In genomic region chr5:53996822-53997221, GRCm38 (mm10) we compare ENCODE assay signal across 34 mouse cellular contexts.
"Had no signal": no experiment of that assay in that cellular context is flagged by ENCODE, and none has a peak within 500 bp of the region (broad histone marks: within the 10 kb centered on the region; RNA-seq: fewer than 3 reads in every experiment).

No protein-coding gene starts in this region.

- ATAC-seq: hindbrain, embryonic 16.5 days; hindbrain, postnatal 0 days; intestine, embryonic 15.5 days; intestine, embryonic 16.5 days; intestine, postnatal 0 days had no signal

- H3K27ac ChIP-seq: heart, embryonic 10.5 days; heart, embryonic 13.5 days; heart, embryonic 15.5 days; hindbrain, embryonic 10.5 days; hindbrain, embryonic 12.5 days; hindbrain, embryonic 13.5 days; hindbrain, embryonic 14.5 days; intestine, embryonic 15.5 days; kidney, postnatal 0 days; left cerebral cortex, adult 2 months had no signal

- H3K27me3 ChIP-seq: heart, embryonic 12.5 days; heart, embryonic 13.5 days; heart, embryonic 15.5 days; hindbrain, embryonic 12.5 days; hindbrain, embryonic 13.5 days; hindbrain, embryonic 15.5 days; intestine, embryonic 15.5 days; kidney, embryonic 15.5 days had no signal

- DNase-seq: heart, postnatal 10 days; heart, postnatal 14 days; heart, postnatal 36 days; heart, postnatal 4 days; kidney, adult 11 months; kidney, adult 18-20 months; kidney, adult 2 months; kidney, adult 8-10 months; kidney, adult 9 months; kidney, postnatal 10 days; kidney, postnatal 14 days; kidney, postnatal 25 days; kidney, postnatal 36 days; kidney, postnatal 4 days; layer of hippocampus, postnatal 36 days had no signal

- H3K36me3 ChIP-seq: heart, embryonic 10.5 days; heart, embryonic 12.5 days; heart, embryonic 13.5 days; heart, embryonic 15.5 days; hindbrain, embryonic 10.5 days; hindbrain, embryonic 12.5 days; hindbrain, embryonic 13.5 days; hindbrain, embryonic 15.5 days; intestine, embryonic 15.5 days; kidney, embryonic 15.5 days had no signal

- H3K4me3 ChIP-seq: heart, embryonic 10.5 days; heart, embryonic 13.5 days; heart, embryonic 15.5 days; hindbrain, embryonic 12.5 days; intestine, embryonic 15.5 days; layer of hippocampus, adult 2 months; left cerebral cortex, adult 2 months had no signal

- H3K9me3 ChIP-seq: heart, embryonic 10.5 days; heart, embryonic 12.5 days; heart, embryonic 13.5 days; heart, embryonic 15.5 days; hindbrain, embryonic 10.5 days; hindbrain, embryonic 12.5 days; hindbrain, embryonic 13.5 days; hindbrain, embryonic 15.5 days; intestine, embryonic 15.5 days; kidney, embryonic 15.5 days had no signal

- H3K9ac ChIP-seq: heart, embryonic 12.5 days; heart, embryonic 13.5 days; heart, embryonic 15.5 days; hindbrain, embryonic 12.5 days; hindbrain, embryonic 13.5 days; hindbrain, embryonic 14.5 days; intestine, embryonic 15.5 days; kidney, embryonic 15.5 days had no signal

- H3K4me2 ChIP-seq: heart, embryonic 11.5 days; heart, embryonic 12.5 days had no signal
